Comparison of ENCODE assay signal across 22 mouse cellular contexts in the genomic region with DNA sequence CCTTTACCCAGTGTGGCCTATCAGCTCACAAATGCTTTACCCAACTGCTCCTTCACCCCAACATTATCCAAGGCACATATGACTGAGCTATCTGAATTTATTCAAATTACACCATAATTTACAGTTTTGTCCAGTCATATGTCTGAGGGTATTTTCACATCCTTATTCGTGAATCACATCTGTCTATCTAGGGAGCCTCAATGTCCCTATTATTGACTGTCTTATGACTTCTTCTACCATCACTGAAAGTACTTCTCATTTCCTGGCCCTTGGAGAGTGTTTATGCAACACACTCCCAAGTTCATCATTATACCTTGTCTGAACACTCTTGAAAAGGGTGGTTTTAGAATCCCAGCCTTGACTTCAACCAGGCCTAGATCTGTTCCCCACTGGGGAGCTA.
"Had no signal": no experiment of that assay in that cellular context is flagged by ENCODE, and none has a peak within 500 bp of the region (broad histone marks: within the 10 kb centered on the region; RNA-seq: fewer than 3 reads in every experiment).

No protein-coding gene starts in this region.

- DNase-seq: cerebellum, adult 2 months; cerebellum, adult 8-10 months; cerebellum, adult 9-10 months; cerebellum, adult 9-11 months; cerebellum, postnatal 10 days; cerebellum, postnatal 14 days; cerebellum, postnatal 25 days; cerebellum, postnatal 36 days; embryo, embryonic 11 days; forebrain, postnatal 0 days; gastrocnemius, adult 2 months; gastrocnemius, postnatal 10 days; gastrocnemius, postnatal 14 days; gastrocnemius, postnatal 25 days; gastrocnemius, postnatal 36 days; heart, adult 11 months; heart, adult 18-20 months; heart, adult 2 months had no signal

- ATAC-seq: forebrain, embryonic 13.5 days; forebrain, embryonic 14.5 days; forebrain, embryonic 15.5 days; forebrain, embryonic 16.5 days; forebrain, postnatal 0 days had no signal
